Mouse (Mus musculus): ENCODE results near the gene Cox17.
A peak's percentile ranks its signal among the peaks of the same experiment; 100 is the strongest.

Gene Cox17

GRCm38 (mm10) chr16:38395060-38395730 is 48.4 kb downstream of the Cox17 start:
- DNase-seq (ENCODE audit: low spot score) = no peak

- peak; percentile 55 for DNase-seq (ENCODE audit: low spot score)
Measured at GRCm38 (mm10) chr16:38396155-38396554, 49.4 kb downstream of the Cox17 start.

- no peak for DNase-seq (ENCODE audit: low spot score)
Measured at GRCm38 (mm10) chr16:38398266-38398665, 51.5 kb downstream of the Cox17 start.

GRCm38 (mm10) chr16:38399076-38399475 is 52.3 kb downstream of the Cox17 start:
- DNase-seq (ENCODE audit: low spot score) = no peak

- peak; percentile 30 for DNase-seq (ENCODE audit: low spot score)
Measured at GRCm38 (mm10) chr16:38399531-38400231, 52.9 kb downstream of the Cox17 start.

- no peak for DNase-seq (ENCODE audit: low spot score)
Measured at GRCm38 (mm10) chr16:38400311-38400960, 53.6 kb downstream of the Cox17 start.

- no peak for DNase-seq (ENCODE audit: low spot score)
Measured at GRCm38 (mm10) chr16:38401468-38401867, 54.7 kb downstream of the Cox17 start.

Data from ovary, postnatal 14 days (tissue).